ENCODE assay signal across 24 mouse cellular contexts in the genomic region with DNA sequence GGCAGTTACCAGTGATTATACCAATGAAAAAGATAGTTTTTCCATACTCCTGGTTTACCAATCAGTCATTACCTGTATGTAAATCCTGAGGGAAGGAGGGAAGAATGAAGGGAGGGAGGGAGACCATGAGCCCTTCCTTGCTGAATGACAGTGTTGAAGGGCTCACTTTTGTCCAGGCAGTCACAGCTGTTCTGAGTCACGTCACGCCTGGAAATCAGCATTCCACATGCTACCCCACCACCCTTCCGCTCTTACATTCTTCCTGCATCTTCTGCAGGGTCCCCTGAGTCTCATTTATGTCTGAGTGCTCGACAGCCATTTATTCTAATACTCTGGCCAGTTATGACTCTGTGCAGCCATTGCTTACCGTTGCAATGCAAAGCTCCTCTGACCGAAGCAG.
DNase-seq lines count a peak whose midpoint lies in the region; ATAC-seq and TF ChIP-seq lines count a peak whose summit lies in the region.
"Had no signal": no experiment of that assay in that cellular context is flagged by ENCODE, and none has a peak within 500 bp of the region (broad histone marks: within the 10 kb centered on the region; RNA-seq: fewer than 3 reads in every experiment).

No protein-coding gene starts in this region.

- peak; percentile 49; the same call in 1 of the 2 replicates for ATAC-seq in lung, embryonic 15.5 days (ENCODE audit: borderline replicate concordance, extremely low read depth, low FRiP score, low TSS enrichment)
- no peak for ATAC-seq in lung, postnatal 0 days
- peak; percentile 21; the same call in 1 of the 2 replicates for ATAC-seq in neural tube, embryonic 14.5 days (ENCODE audit: low read depth)
- ATAC-seq in neural tube, embryonic 15.5 days (ENCODE audit: low FRiP score): no peak
- ATAC-seq: activated CD4-positive, CD25-positive, alpha-beta regulatory T cell, adult 4 months; forebrain, embryonic 15.5 days had no signal

- H3K9me3 ChIP-seq in lung, embryonic 15.5 days: no peaks in the 10 kb centered on the region
- no peaks in the 10 kb centered on the region for H3K9me3 ChIP-seq in lung, postnatal 0 days (ENCODE audit: low read length)
- no peaks in the 10 kb centered on the region for H3K9me3 ChIP-seq in neural tube, embryonic 14.5 days (ENCODE audit: control insufficient read depth, low read length)
- no peaks in the 10 kb centered on the region for H3K9me3 ChIP-seq in neural tube, embryonic 15.5 days (replicated peaks)
- H3K9me3 ChIP-seq: forebrain, embryonic 12.5 days; forebrain, embryonic 15.5 days; heart, embryonic 12.5 days; heart, embryonic 15.5 days; hindbrain, embryonic 10.5 days; hindbrain, embryonic 13.5 days had no signal

- TF ChIP-seq CTCF in lung, postnatal 0 days (IDR thresholded peaks at IDR 0.05): no peak

- no peak overlapping the region for H3K4me3 ChIP-seq in lung, embryonic 15.5 days
- no peak overlapping the region for H3K4me3 ChIP-seq in lung, postnatal 0 days (ENCODE audit: low read depth, low read length)
- no peak overlapping the region for H3K4me3 ChIP-seq in neural tube, embryonic 14.5 days (ENCODE audit: low read depth, low read length)
- H3K4me3 ChIP-seq in neural tube, embryonic 15.5 days (replicated peaks): no peak overlapping the region
- H3K4me3 ChIP-seq in myocyte: no peak overlapping the region
- H3K4me3 ChIP-seq: forebrain, embryonic 12.5 days; forebrain, embryonic 15.5 days; heart, embryonic 12.5 days; heart, embryonic 15.5 days; hindbrain, embryonic 10.5 days; hindbrain, embryonic 13.5 days had no signal

- H3K4me1 ChIP-seq in lung, embryonic 15.5 days: peaks cover 14% of the 10 kb centered on the region; the same call in 1 of the 2 replicates
- no peaks in the 10 kb centered on the region; the same call in 1 of the 2 replicates for H3K4me1 ChIP-seq in lung, postnatal 0 days (ENCODE audit: insufficient read depth, low read depth, low read length)
- no peaks in the 10 kb centered on the region for H3K4me1 ChIP-seq in neural tube, embryonic 14.5 days (ENCODE audit: control insufficient read depth, insufficient read depth, low read length)
- H3K4me1 ChIP-seq in neural tube, embryonic 15.5 days: no peaks in the 10 kb centered on the region
- H3K4me1 ChIP-seq: forebrain, embryonic 12.5 days; forebrain, embryonic 15.5 days; hindbrain, embryonic 10.5 days; hindbrain, embryonic 13.5 days had no signal

- DNase-seq in lung, postnatal 0 days (ENCODE audit: low spot score): no peak
- peak; percentile 15 for DNase-seq in lung, postnatal 14 days
- DNase-seq in right cerebral cortex, postnatal 10 days (ENCODE audit: low spot score in 2 of 2): no peak
- DNase-seq in ovary, postnatal 36 days (ENCODE audit: low spot score): no peak
- DNase-seq: adrenal gland, adult 8-10 months; adrenal gland, postnatal 25 days; cerebellum, adult 11-12 months; cerebellum, adult 8-10 months; cerebellum, postnatal 14 days; gastrocnemius, postnatal 25 days; heart, adult 18-20 months; heart, postnatal 10 days; heart, postnatal 36 days had no signal

- no peak overlapping the region for H3K4me2 ChIP-seq in lung, embryonic 15.5 days
- no peak overlapping the region for H3K4me2 ChIP-seq in lung, postnatal 0 days (replicated peaks; ENCODE audit: low read depth, low read length)
- H3K4me2 ChIP-seq in neural tube, embryonic 14.5 days (ENCODE audit: low read depth, low read length): no peak overlapping the region
- H3K4me2 ChIP-seq in neural tube, embryonic 15.5 days: no peak overlapping the region
- H3K4me2 ChIP-seq in myocyte (ENCODE audit: low read depth): peak overlapping the region; percentile 19
- H3K4me2 ChIP-seq: forebrain, embryonic 12.5 days; forebrain, embryonic 15.5 days; heart, embryonic 12.5 days; heart, embryonic 15.5 days; hindbrain, embryonic 13.5 days had no signal

- H3K9ac ChIP-seq in lung, embryonic 15.5 days: no peak overlapping the region
- H3K9ac ChIP-seq in lung, postnatal 0 days (replicated peaks; ENCODE audit: low read depth): no peak overlapping the region
- no peak overlapping the region for H3K9ac ChIP-seq in neural tube, embryonic 14.5 days (replicated peaks; ENCODE audit: low read depth, low read length)
- no peak overlapping the region for H3K9ac ChIP-seq in neural tube, embryonic 15.5 days (replicated peaks)
- H3K9ac ChIP-seq: forebrain, embryonic 12.5 days; forebrain, embryonic 15.5 days; heart, embryonic 12.5 days; heart, embryonic 15.5 days; hindbrain, embryonic 13.5 days had no signal

- WGBS in lung, embryonic 15.5 days: 46% methylated on average over 6 of the region's 6 CpGs
- 55% methylated on average over 6 of the region's 6 CpGs for WGBS in lung, postnatal 0 days
- WGBS in neural tube, embryonic 14.5 days: 52% methylated on average over 6 of the region's 6 CpGs
- WGBS in neural tube, embryonic 15.5 days: 49% methylated on average over 6 of the region's 6 CpGs

- TF ChIP-seq POLR2A in myocyte (IDR thresholded peaks at IDR 0.05; ENCODE audit: insufficient read length, low read depth): no peak

- no peak overlapping the region for H3ac ChIP-seq in myocyte (ENCODE audit: control insufficient read depth, insufficient read length)

- H3K36me3 ChIP-seq in lung, embryonic 15.5 days: no peaks in the 10 kb centered on the region
- H3K36me3 ChIP-seq in lung, postnatal 0 days (ENCODE audit: insufficient read depth, low read length): no peaks in the 10 kb centered on the region
- H3K36me3 ChIP-seq in neural tube, embryonic 14.5 days (ENCODE audit: control insufficient read depth, insufficient read depth, low read length): no peaks in the 10 kb centered on the region
- H3K36me3 ChIP-seq in neural tube, embryonic 15.5 days: no peaks in the 10 kb centered on the region
- no peaks in the 10 kb centered on the region for H3K36me3 ChIP-seq in myocyte (ENCODE audit: control insufficient read depth, insufficient read depth)
- H3K36me3 ChIP-seq: forebrain, embryonic 12.5 days; forebrain, embryonic 15.5 days; heart, embryonic 12.5 days; heart, embryonic 15.5 days; hindbrain, embryonic 10.5 days; hindbrain, embryonic 13.5 days had no signal

- no peaks in the 10 kb centered on the region for H3K27me3 ChIP-seq in lung, embryonic 15.5 days
- H3K27me3 ChIP-seq in lung, postnatal 0 days (replicated peaks; ENCODE audit: insufficient read depth, low read length): no peaks in the 10 kb centered on the region
- H3K27me3 ChIP-seq in neural tube, embryonic 14.5 days (ENCODE audit: control insufficient read depth, insufficient read depth, low read length): no peaks in the 10 kb centered on the region
- no peaks in the 10 kb centered on the region for H3K27me3 ChIP-seq in neural tube, embryonic 15.5 days (replicated peaks)
- no peaks in the 10 kb centered on the region for H3K27me3 ChIP-seq in myocyte (ENCODE audit: control insufficient read depth, insufficient read depth, insufficient read length)
- H3K27me3 ChIP-seq: forebrain, embryonic 12.5 days; forebrain, embryonic 15.5 days; heart, embryonic 12.5 days; heart, embryonic 15.5 days; hindbrain, embryonic 13.5 days had no signal

- no peak for TF ChIP-seq EP300 in lung, postnatal 0 days (IDR thresholded peaks at IDR 0.05)

- no peaks in the 10 kb centered on the region for H3K79me2 ChIP-seq in myocyte (ENCODE audit: control insufficient read depth, insufficient read depth)

- H3K27ac ChIP-seq in lung, embryonic 15.5 days: no peak overlapping the region
- H3K27ac ChIP-seq in lung, postnatal 0 days (ENCODE audit: low read length): no peak overlapping the region
- no peak overlapping the region for H3K27ac ChIP-seq in neural tube, embryonic 14.5 days (ENCODE audit: low read depth, low read length)
- no peak overlapping the region for H3K27ac ChIP-seq in neural tube, embryonic 15.5 days (replicated peaks)
- H3K27ac ChIP-seq: forebrain, embryonic 12.5 days; forebrain, embryonic 15.5 days; heart, embryonic 15.5 days; hindbrain, embryonic 10.5 days; hindbrain, embryonic 13.5 days had no signal

TF ChIP-seq in myocyte, 11 proteins besides CTCF, POLR2A, EP300 and RAD21:
- TF ChIP-seq MYOD1 (IDR thresholded peaks at IDR 0.05; ENCODE audit: control insufficient read depth in 1 of 3, insufficient read length in 2 of 3, low read depth in 2 of 3): peak in 2 of 3 experiments; percentile 70 to 83
- TF ChIP-seq MYOG (IDR thresholded peaks at IDR 0.05; ENCODE audit: control insufficient read depth in 1 of 3, insufficient read depth in 1 of 3, insufficient read length in 2 of 3, low read depth in 2 of 3): peak in 2 of 3 experiments; percentile 32 to 69
- TF ChIP-seq TCF12 (IDR thresholded peaks at IDR 0.05; ENCODE audit: insufficient read depth, poor library complexity, severe bottlenecking): no peak
- no peak for TF ChIP-seq POLR2AphosphoS2 (IDR thresholded peaks at IDR 0.05; ENCODE audit: insufficient read length, low read depth)
TF ChIP-seq in myocyte: peak in this region for 2.

Comparison
In these comparisons a context has a peak if more than half of its experiments do, and no peak if none do; other contexts are left out.
1. ATAC-seq: peak in lung, embryonic 15.5 days (single experiment) and neural tube, embryonic 14.5 days (single experiment); none in lung, postnatal 0 days (single experiment) and neural tube, embryonic 15.5 days (single experiment).